Mouse (Mus musculus) heart, postnatal 0 days (tissue): ENCODE data around the gene Gm498. TPM values are rescaled to one million over a fixed set of nuclear protein-coding genes. Genes with fewer than 3 reads are reported as not detected.

ENCODE experiments used
- ATAC-seq: fragments of 200-750 bp; cut with Nextera tagmentation; 2 replicates; pipeline ENCODE4 v1.8.0; 2017; ENCODE audit warnings: low read depth, moderate number of reproducible peaks, moderate library complexity; ENCODE audit not compliant: insufficient read depth
- DNase-seq: peaks from one replicate; pipeline ENCODE4 v3.0.0-alpha.2; 2016; ENCODE audit warnings: low spot score
- H3K27ac ChIP-seq: fragments of 300-500 bp; sonication (generic); 2 replicates; pipeline ENCODE4 v1.5.1; 2014; ENCODE audit warnings: low read depth, mild to moderate bottlenecking
- H3K27me3 ChIP-seq: fragments of 300-500 bp; sonication (generic); 2 replicates; pipeline ENCODE4 v1.6.1; 2014; ENCODE audit warnings: low read length, mixed read lengths; ENCODE audit not compliant: control insufficient read depth, insufficient read depth
- H3K36me3 ChIP-seq: fragments of 300-500 bp; sonication (generic); replicated peaks from 2 replicates; pipeline ENCODE4 v1.6.1; 2014; ENCODE audit warnings: low read length, mixed read lengths; ENCODE audit not compliant: control insufficient read depth, insufficient read depth
- H3K4me1 ChIP-seq: fragments of 300-500 bp; sonication (generic); 2 replicates; pipeline ENCODE4 v1.6.1; 2014; ENCODE audit warnings: antibody characterized with exemption; ENCODE audit not compliant: control insufficient read depth, insufficient read depth
- H3K4me2 ChIP-seq: fragments of 300-500 bp; sonication (generic); 2 replicates; pipeline ENCODE4 v1.6.1; 2014; ENCODE audit warnings: low read depth, mild to moderate bottlenecking, low read length, moderate library complexity
- H3K4me3 ChIP-seq: fragments of 300-500 bp; sonication (generic); 2 replicates; pipeline ENCODE4 v1.5.1; 2014; ENCODE audit warnings: low read depth, low read length
- H3K9ac ChIP-seq: fragments of 300-500 bp; sonication (generic); replicated peaks from 2 replicates; pipeline ENCODE4 v1.6.1; 2014; ENCODE audit warnings: low read depth, low read length, mixed read lengths
- H3K9me3 ChIP-seq: fragments of 300-500 bp; sonication (generic); replicated peaks from 2 replicates; pipeline ENCODE4 v1.6.1; 2016; ENCODE audit warnings: low read length; ENCODE audit not compliant: control insufficient read depth
- CTCF ChIP-seq: IDR thresholded peaks from 2 replicates; pipeline ENCODE4 v1.5.1; 2016; ENCODE audit warnings: antibody characterized with exemption, control low read depth, low read depth
- EP300 ChIP-seq: IDR thresholded peaks from 2 replicates; pipeline ENCODE4 v1.6.1; 2016; ENCODE audit warnings: antibody characterized with exemption, low read depth
- WGBS: fragments of 180-500 bp; shearing (Covaris S2); extraction: QIAGEN DNeasy Blood & Tissue Kit; methylation state at CpG from one replicate; pipeline ENCODE4 v1.1.7; 2014; 5-methylcytosine and 5-hydroxymethylcytosine counted together
- polyA plus RNA-seq: library from polyadenylated mRNA; unstranded; fragments of >200 nt; fragmentation: Nextera tagmentation; extraction: Ambion mirVana; gene quantifications from 2 replicates; pipeline ENCODE4 v1.2.1, GENCODE M21; 2015
- total RNA-seq: library from RNA; depleted of rRNA; stranded (reverse); fragments of >200 nt; gene quantifications from 2 replicates; pipeline ENCODE4 v1.2.3, GENCODE M21; 2014; ENCODE audit warnings: low replicate concordance

The Gm498 gene
- total and polyA plus RNA-seq, 2 experiments from 2014 or later = not detected

DNA sequence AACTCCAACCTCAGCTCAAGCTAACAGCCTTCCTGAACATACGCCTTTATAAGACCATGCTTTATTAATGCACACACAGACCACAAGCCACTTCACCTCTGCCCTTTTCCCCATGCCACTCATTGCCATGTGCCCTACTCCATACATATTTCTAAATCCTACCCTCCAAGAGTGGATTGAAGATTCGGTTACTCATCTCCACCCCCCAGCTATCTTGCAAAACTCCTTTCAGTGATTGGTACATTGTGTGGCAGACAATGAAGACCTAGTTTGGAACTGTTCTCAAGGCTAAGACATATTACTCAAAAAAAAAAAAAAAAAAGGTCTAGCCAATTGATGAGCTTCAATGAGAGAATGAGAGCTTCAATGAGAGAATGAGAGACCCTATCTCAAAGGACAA lies 39.7 kb upstream of the Gm498 start:
- Histone ChIP-seq H3K9ac (no peak overlapping the region), H3K4me1 (peaks cover 15% of the 10 kb centered on the region), H3K4me2 (no peak overlapping the region), H3K4me3 (no peak overlapping the region), H3K27ac (no peak overlapping the region), H3K9me3 (no peaks in the 10 kb centered on the region), H3K36me3 (no peaks in the 10 kb centered on the region), H3K27me3 (no peaks in the 10 kb centered on the region)
- DNase-seq (no peak), ATAC-seq (no peak)
- no peak for TF ChIP-seq EP300
- no peak for TF ChIP-seq CTCF
- 88% methylated on average over 2 of the region's 2 CpGs for WGBS

GRCm38 (mm10) chr7:143829504-143830331 lies 36.9 kb upstream of the Gm498 start:
- peak overlapping the region; percentile 63 for H3K4me2 ChIP-seq
- DNase-seq (peak; percentile 97), ATAC-seq (peak; percentile 98)
- H3K9ac ChIP-seq = peak overlapping the region; percentile 57
- H3K36me3 ChIP-seq = no peaks in the 10 kb centered on the region
- H3K9me3 ChIP-seq = no peaks in the 10 kb centered on the region
- H3K4me1 ChIP-seq = peaks cover 5% of the 10 kb centered on the region; the same call in 1 of the 2 replicates
- under 1% methylated on average over 37 of the region's 37 CpGs for WGBS
- H3K27ac ChIP-seq = peak overlapping the region; percentile 72
- H3K4me3 ChIP-seq = peak overlapping the region; percentile 53
- no peaks in the 10 kb centered on the region for H3K27me3 ChIP-seq
- TF ChIP-seq EP300 (0 out of 2 replicates have a peak, but pooled peaks have one; percentile 46), CTCF (peak; percentile 88)

GRCm38 (mm10) chr7:143830399-143830798 lies 36.2 kb upstream of the Gm498 start:
- ATAC-seq (no peak), DNase-seq (no peak)
- Histone ChIP-seq H3K27me3 (no peaks in the 10 kb centered on the region), H3K4me3 (peak overlapping the region; percentile 53), H3K9ac (peak overlapping the region; percentile 57), H3K36me3 (no peaks in the 10 kb centered on the region), H3K27ac (no peak overlapping the region), H3K4me2 (peak overlapping the region; percentile 63), H3K9me3 (no peaks in the 10 kb centered on the region), H3K4me1 (peaks cover 5% of the 10 kb centered on the region; the same call in 1 of the 2 replicates)
- WGBS = 6% methylated on average over 6 of the region's 6 CpGs
- TF ChIP-seq CTCF (no peak), EP300 (no peak)

DNA sequence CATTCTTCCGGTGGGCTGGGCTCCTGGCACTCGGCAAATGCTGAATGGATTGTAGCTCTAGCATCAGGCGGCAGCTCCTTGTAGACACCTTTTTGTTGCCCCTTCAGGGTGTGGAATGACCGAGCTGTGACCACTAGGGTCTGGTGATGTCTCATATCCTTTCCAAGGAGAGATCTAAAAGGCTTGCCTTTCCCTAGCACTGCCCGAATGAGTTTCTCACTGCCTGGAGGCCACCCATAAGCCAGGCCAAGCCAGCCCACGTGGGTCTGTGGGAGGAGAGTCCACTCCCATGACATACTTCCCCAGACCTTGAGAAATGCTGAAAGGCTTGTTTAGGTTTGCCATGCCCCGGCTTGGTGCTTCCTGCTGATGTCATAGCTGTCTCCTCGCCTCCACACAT lies 34.4 kb upstream of the Gm498 start:
- TF ChIP-seq EP300 = no peak
- TF ChIP-seq CTCF = no peak
- Histone ChIP-seq H3K4me3 (no peak overlapping the region), H3K4me1 (peaks cover 5% of the 10 kb centered on the region; the same call in 1 of the 2 replicates), H3K4me2 (no peak overlapping the region), H3K27ac (no peak overlapping the region), H3K36me3 (no peaks in the 10 kb centered on the region), H3K9ac (no peak overlapping the region), H3K27me3 (no peaks in the 10 kb centered on the region), H3K9me3 (no peaks in the 10 kb centered on the region)
- no peak for DNase-seq
- 76% methylated on average over 8 of the region's 8 CpGs for WGBS
- no peak for ATAC-seq

GRCm38 (mm10) chr7:143832611-143833010 lies 34.0 kb upstream of the Gm498 start:
- Histone ChIP-seq H3K4me3 (no peak overlapping the region), H3K9me3 (no peaks in the 10 kb centered on the region), H3K4me2 (no peak overlapping the region), H3K27ac (no peak overlapping the region), H3K4me1 (peaks cover 5% of the 10 kb centered on the region; the same call in 1 of the 2 replicates), H3K9ac (no peak overlapping the region), H3K36me3 (peaks cover 1% of the 10 kb centered on the region), H3K27me3 (no peaks in the 10 kb centered on the region)
- TF ChIP-seq CTCF = no peak
- TF ChIP-seq EP300 = no peak
- no peak for ATAC-seq
- WGBS = 83% methylated on average over 2 of the region's 2 CpGs
- no peak for DNase-seq
